Mouse (Mus musculus) embryonic facial prominence, embryonic 13.5 days (tissue): ENCODE results near the gene Ints5. TPM values are rescaled to one million over a fixed set of nuclear protein-coding genes. Genes with fewer than 3 reads are reported as not detected.

Experiments used
- ATAC-seq: fragments of 200-750 bp; cut with Nextera tagmentation; 2 replicates; pipeline ENCODE4 v1.8.0; 2017; ENCODE audit warnings: low read depth; ENCODE audit not compliant: insufficient number of reproducible peaks, insufficient read depth, low FRiP score, low TSS enrichment
- H3K27ac ChIP-seq: fragments of 300-500 bp; sonication (generic); 2 replicates; pipeline ENCODE4 v1.5.1; 2015; ENCODE audit warnings: moderate library complexity, mild to moderate bottlenecking, inconsistent platforms
- H3K27me3 ChIP-seq: fragments of 300-500 bp; sonication (generic); 2 replicates; pipeline ENCODE4 v1.6.1; 2015; ENCODE audit warnings: mild to moderate bottlenecking, inconsistent platforms
- H3K36me3 ChIP-seq: fragments of 300-500 bp; sonication (generic); 2 replicates; pipeline ENCODE4 v1.6.1; 2015; ENCODE audit warnings: mild to moderate bottlenecking, inconsistent platforms
- H3K4me1 ChIP-seq: fragments of 300-500 bp; sonication (generic); 2 replicates; pipeline ENCODE4 v1.6.1; 2015; ENCODE audit warnings: inconsistent platforms
- H3K4me2 ChIP-seq: fragments of 300-500 bp; sonication (generic); 2 replicates; pipeline ENCODE4 v1.6.1; 2015; ENCODE audit warnings: moderate library complexity, mild to moderate bottlenecking, inconsistent platforms
- H3K4me3 ChIP-seq: fragments of 300-500 bp; sonication (generic); 2 replicates; pipeline ENCODE4 v1.5.1; 2015; ENCODE audit warnings: mild to moderate bottlenecking, inconsistent platforms
- H3K9ac ChIP-seq: fragments of 300-500 bp; sonication (generic); 2 replicates; pipeline ENCODE4 v1.6.1; 2015; ENCODE audit warnings: mild to moderate bottlenecking, inconsistent platforms
- H3K9me3 ChIP-seq: fragments of 300-500 bp; sonication (generic); 2 replicates; pipeline ENCODE4 v1.6.1; 2016; ENCODE audit warnings: inconsistent platforms
- WGBS: fragments of 180-500 bp; shearing (Covaris S2); methylation state at CpG from one replicate; pipeline ENCODE4 v1.1.7; 2015; ENCODE audit warnings: mixed read lengths; 5-methylcytosine and 5-hydroxymethylcytosine counted together
- polyA plus RNA-seq: library from polyadenylated mRNA; unstranded; fragments of >200 nt; fragmentation: Nextera tagmentation; extraction: Ambion mirVana; gene quantifications from 2 replicates; pipeline ENCODE4 v1.2.1, GENCODE M21; 2015

Ints5 gene
- polyA plus RNA-seq, 1 experiment from 2014 or later: 42.6 TPM

- peaks cover 17% of the 10 kb centered on the region for H3K4me1 ChIP-seq
- no peaks in the 10 kb centered on the region for H3K27me3 ChIP-seq
- no peak overlapping the region for H3K9ac ChIP-seq
- no peak overlapping the region for H3K4me3 ChIP-seq
- H3K36me3 ChIP-seq: peaks cover 36% of the 10 kb centered on the region
- 90% methylated on average over 3 of the region's 3 CpGs for WGBS
- no peak overlapping the region for H3K4me2 ChIP-seq
- ATAC-seq: no peak
- no peaks in the 10 kb centered on the region for H3K9me3 ChIP-seq
- no peak overlapping the region for H3K27ac ChIP-seq
These were observed 26.2 kb downstream of the Ints5 start for GRCm38 (mm10) chr19:8919000-8919399.

- Histone ChIP-seq H3K4me3 (peak overlapping the region; percentile 82), H3K27ac (peak overlapping the region; percentile 89), H3K9me3 (no peaks in the 10 kb centered on the region), H3K4me2 (peak overlapping the region; percentile 76), H3K36me3 (peaks cover 29% of the 10 kb centered on the region), H3K27me3 (no peaks in the 10 kb centered on the region), H3K9ac (peak overlapping the region; percentile 84), H3K4me1 (peaks cover 17% of the 10 kb centered on the region)
- WGBS: 70% methylated on average over 6 of the region's 6 CpGs
- no peak for ATAC-seq
These were observed 26.9 kb downstream of the Ints5 start for GRCm38 (mm10) chr19:8919684-8920072.

- WGBS: 2% methylated on average over 50 of the region's 50 CpGs
- H3K9me3 ChIP-seq: no peaks in the 10 kb centered on the region
- peaks cover 17% of the 10 kb centered on the region for H3K4me1 ChIP-seq
- peaks cover 25% of the 10 kb centered on the region for H3K36me3 ChIP-seq
- peak within 1 kb of the TSS; percentile 76 for H3K4me2 ChIP-seq
- H3K27ac ChIP-seq: peak within 1 kb of the TSS; percentile 89
- peak within 1 kb of the TSS; percentile 84 for H3K9ac ChIP-seq
- peak; percentile 93 for ATAC-seq
- H3K4me3 ChIP-seq: peak within 1 kb of the TSS; percentile 82
- H3K27me3 ChIP-seq: no peaks in the 10 kb centered on the region
These were observed 27.4 kb downstream of the Ints5 start, which contains the start of gene B3gat3 for GRCm38 (mm10) chr19:8920073-8920736. Gene B3gat3, plus strand, starts transcription at chr19:8920374.

- H3K27me3 ChIP-seq: no peaks in the 10 kb centered on the region
- WGBS: under 1% methylated on average over 6 of the region's 6 CpGs
- H3K9me3 ChIP-seq: no peaks in the 10 kb centered on the region
- H3K4me1 ChIP-seq: peaks cover 17% of the 10 kb centered on the region
- H3K27ac ChIP-seq: peak overlapping the region; percentile 89
- H3K4me2 ChIP-seq: peak overlapping the region; percentile 76
- ATAC-seq: no peak; the same call in 1 of the 2 replicates
- peak overlapping the region; percentile 84 for H3K9ac ChIP-seq
- peaks cover 25% of the 10 kb centered on the region for H3K36me3 ChIP-seq
- peak overlapping the region; percentile 82 for H3K4me3 ChIP-seq
These were observed 28.1 kb downstream of the Ints5 start for GRCm38 (mm10) chr19:8920836-8921291.

DNA sequence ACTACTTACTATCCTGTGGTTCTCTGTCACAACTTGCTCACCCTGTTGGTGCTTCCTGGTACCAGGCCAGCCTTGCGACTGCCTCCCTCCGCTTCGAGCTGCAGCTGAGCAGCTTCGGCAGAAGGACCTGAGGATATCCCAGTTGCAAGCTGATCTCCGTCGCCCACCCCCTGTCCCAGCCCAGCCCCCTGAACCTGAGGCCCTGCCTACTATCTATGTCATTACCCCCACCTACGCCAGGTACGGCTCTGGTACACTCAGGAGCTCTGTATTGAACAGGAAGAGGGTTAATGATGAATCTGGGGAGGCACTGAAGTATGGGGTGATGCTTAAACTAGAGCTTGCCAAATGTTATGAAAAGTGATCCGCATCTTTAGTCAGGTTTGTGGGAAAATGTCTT lies 28.9 kb downstream of the Ints5 start:
- H3K9me3 ChIP-seq: no peaks in the 10 kb centered on the region
- no peak overlapping the region for H3K27ac ChIP-seq
- ATAC-seq: no peak
- peaks cover 24% of the 10 kb centered on the region for H3K36me3 ChIP-seq
- peak overlapping the region; percentile 84; the same call in 1 of the 2 replicates for H3K9ac ChIP-seq
- no peaks in the 10 kb centered on the region for H3K27me3 ChIP-seq
- H3K4me1 ChIP-seq: peaks cover 17% of the 10 kb centered on the region
- H3K4me3 ChIP-seq: peak overlapping the region; percentile 82
- H3K4me2 ChIP-seq: peak overlapping the region; percentile 76
- 47% methylated on average over 9 of the region's 9 CpGs for WGBS

DNA sequence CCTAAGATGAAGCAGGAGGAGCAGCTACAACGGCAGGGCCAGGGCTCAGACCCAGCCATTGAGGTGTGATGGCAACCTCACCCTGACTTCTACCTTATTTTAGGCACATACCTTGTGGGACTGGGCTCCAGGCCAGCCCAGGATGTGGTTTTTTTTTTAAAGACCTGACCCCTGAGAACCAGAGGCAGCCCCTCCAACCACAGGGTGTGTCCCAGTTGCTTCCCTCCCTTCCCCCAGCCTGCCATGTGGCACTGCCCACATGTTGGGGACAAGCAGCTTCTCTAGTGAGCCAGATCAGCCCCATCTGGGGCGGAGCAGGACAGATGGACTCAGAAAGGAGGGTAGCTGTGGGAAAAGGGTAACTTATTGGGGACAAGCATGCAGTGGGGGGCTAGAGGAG lies 34.0 kb downstream of the Ints5 start:
- H3K9me3 ChIP-seq: no peaks in the 10 kb centered on the region
- no peaks in the 10 kb centered on the region for H3K27me3 ChIP-seq
- H3K27ac ChIP-seq: no peak overlapping the region
- no peak overlapping the region for H3K4me3 ChIP-seq
- no peak for ATAC-seq
- 89% methylated on average over 2 of the region's 2 CpGs for WGBS
- H3K4me2 ChIP-seq: no peak overlapping the region
- peaks cover 22% of the 10 kb centered on the region for H3K4me1 ChIP-seq
- H3K9ac ChIP-seq: no peak overlapping the region
- peaks cover 41% of the 10 kb centered on the region for H3K36me3 ChIP-seq

- ATAC-seq: no peak
- H3K27me3 ChIP-seq: no peaks in the 10 kb centered on the region
- H3K4me1 ChIP-seq: peaks cover 20% of the 10 kb centered on the region
- no peak overlapping the region for H3K4me3 ChIP-seq
- H3K9ac ChIP-seq: no peak overlapping the region
- no peak overlapping the region for H3K27ac ChIP-seq
- H3K4me2 ChIP-seq: no peak overlapping the region
- 89% methylated on average over 12 of the region's 12 CpGs for WGBS
- peaks cover 42% of the 10 kb centered on the region for H3K36me3 ChIP-seq
- H3K9me3 ChIP-seq: no peaks in the 10 kb centered on the region
These were observed 35.2 kb downstream of the Ints5 start for GRCm38 (mm10) chr19:8927891-8928525.

DNA sequence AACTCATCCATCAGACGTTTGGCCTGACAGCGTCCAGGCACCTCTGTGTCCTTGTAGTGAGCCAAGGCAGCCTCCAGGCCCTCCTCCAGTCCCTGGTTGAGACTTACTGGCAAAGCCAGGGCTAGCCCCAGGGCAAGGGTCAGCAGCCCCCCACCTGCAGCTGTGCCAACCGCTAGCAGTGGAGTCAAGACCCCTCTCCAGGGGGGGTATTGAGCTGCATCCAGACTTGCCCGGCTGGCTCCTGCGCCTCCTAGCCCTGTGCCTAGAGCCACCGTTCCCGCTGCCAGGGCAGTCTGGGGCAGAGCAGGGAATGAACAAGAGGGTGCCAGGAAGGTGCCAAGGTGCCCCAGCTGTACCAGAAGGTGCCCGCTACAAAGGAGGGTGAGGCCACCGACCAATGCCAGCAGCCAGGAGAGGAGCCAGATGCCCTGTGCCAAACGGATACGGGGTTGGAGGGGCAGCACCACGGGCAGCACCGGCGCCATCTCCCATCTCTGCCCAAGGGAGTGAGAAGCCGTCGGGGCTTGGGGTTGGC lies 36.0 kb downstream of the Ints5 start:
- Histone ChIP-seq H3K27me3 (no peaks in the 10 kb centered on the region), H3K4me3 (peak overlapping the region; percentile 77), H3K4me1 (peaks cover 20% of the 10 kb centered on the region), H3K36me3 (peaks cover 49% of the 10 kb centered on the region), H3K9me3 (no peaks in the 10 kb centered on the region), H3K27ac (peak overlapping the region; percentile 76), H3K9ac (peak overlapping the region; percentile 89), H3K4me2 (peak overlapping the region; percentile 78)
- WGBS: 19% methylated on average over 16 of the region's 16 CpGs
- ATAC-seq: no peak; the same call in 1 of the 2 replicates

- Histone ChIP-seq H3K9me3 (no peaks in the 10 kb centered on the region), H3K9ac (peak within 1 kb of the TSS; percentile 89), H3K4me3 (peak within 1 kb of the TSS; percentile 77), H3K36me3 (peaks cover 56% of the 10 kb centered on the region), H3K27ac (peak within 1 kb of the TSS; percentile 76), H3K4me2 (peak within 1 kb of the TSS; percentile 78), H3K4me1 (peaks cover 20% of the 10 kb centered on the region), H3K27me3 (no peaks in the 10 kb centered on the region)
- WGBS: under 1% methylated on average over 67 of the region's 74 CpGs
- peak; percentile 61 for ATAC-seq
These were observed 36.7 kb downstream of the Ints5 start, which contains the start of the genes Rom1 and Eml3 for GRCm38 (mm10) chr19:8929224-8930088. Gene Rom1, minus strand, starts transcription at chr19:8929356. Gene Eml3, plus strand, starts transcription at chr19:8929552.

DNA sequence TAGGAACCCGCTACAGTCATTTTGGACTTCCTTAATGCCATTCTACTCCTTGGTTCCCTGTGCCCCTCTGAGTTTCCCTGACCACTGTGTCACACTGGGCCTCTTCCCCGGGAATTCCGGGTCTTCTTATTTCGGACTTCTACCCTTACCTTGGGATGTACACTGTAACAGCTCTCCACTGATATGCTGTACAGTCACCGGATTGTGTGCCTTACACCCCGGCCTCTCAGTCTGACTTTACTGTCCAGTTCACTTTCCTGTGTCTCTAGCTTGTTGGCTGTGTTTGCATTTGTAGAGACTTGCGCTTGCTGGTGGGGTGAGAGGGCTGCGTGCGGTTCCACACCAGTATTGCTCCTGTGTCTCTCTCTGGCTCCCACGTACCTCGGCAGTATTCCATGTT lies 37.3 kb downstream of the Ints5 start:
- Histone ChIP-seq H3K4me1 (peaks cover 20% of the 10 kb centered on the region), H3K27me3 (no peaks in the 10 kb centered on the region), H3K9ac (peak overlapping the region; percentile 89), H3K4me3 (peak overlapping the region; percentile 77), H3K9me3 (no peaks in the 10 kb centered on the region), H3K27ac (no peak overlapping the region), H3K4me2 (peak overlapping the region; percentile 78), H3K36me3 (peaks cover 62% of the 10 kb centered on the region)
- 8% methylated on average over 11 of the region's 11 CpGs for WGBS
- ATAC-seq: no peak

- H3K27me3 ChIP-seq: no peaks in the 10 kb centered on the region
- ATAC-seq: no peak
- H3K9me3 ChIP-seq: no peaks in the 10 kb centered on the region
- peaks cover 20% of the 10 kb centered on the region for H3K4me1 ChIP-seq
- peak overlapping the region; percentile 89 for H3K9ac ChIP-seq
- H3K4me3 ChIP-seq: peak overlapping the region; percentile 77
- peak overlapping the region; percentile 78 for H3K4me2 ChIP-seq
- 71% methylated on average over 7 of the region's 7 CpGs for WGBS
- peaks cover 62% of the 10 kb centered on the region for H3K36me3 ChIP-seq
- H3K27ac ChIP-seq: no peak overlapping the region
These were observed 38.0 kb downstream of the Ints5 start for GRCm38 (mm10) chr19:8930771-8931170.
